Mouse (Mus musculus): Measurements from ENCODE around the gene Cbx3. TPM values are rescaled to one million over a fixed set of nuclear protein-coding genes. Genes with fewer than 3 reads are reported as not detected.

Cbx3 gene
- 6.7 and 8.2 TPM in 2 replicates for polyA plus RNA-seq (2012; rRNA removed)

GRCm38 (mm10) chr6:51470311-51471178, at the start of gene Cbx3:
Cbx3 (plus strand) TSS chr6:51470360.
- Histone ChIP-seq H3K27ac (ENCODE audit: control insufficient read depth, insufficient read depth, low read depth, low read length) (peak within 1 kb of the TSS; percentile 100), H3K4me3 (ENCODE audit: control insufficient read depth, low read depth, low read length) (peak within 1 kb of the TSS; percentile 94), H3K27me3 (ENCODE audit: control insufficient read depth, insufficient read depth, low read length) (no peaks in the 10 kb centered on the region), H3K36me3 (ENCODE audit: control insufficient read depth, insufficient read depth, low read length) (peaks cover 3% of the 10 kb centered on the region), H3K4me1 (ENCODE audit: control insufficient read depth, insufficient read depth, low read length) (peaks cover 2% of the 10 kb centered on the region; the same call in 1 of the 2 replicates)
- TF ChIP-seq POLR2A (IDR thresholded peaks at IDR 0.05; ENCODE audit: control insufficient read depth, low read depth, low read length) (peak; percentile 42), CTCF (IDR thresholded peaks at IDR 0.05; ENCODE audit: control insufficient read depth, insufficient read depth, insufficient replicate concordance, low read depth, low read length) (no peak)

- no peak overlapping the region for H3K27ac ChIP-seq (ENCODE audit: control insufficient read depth, insufficient read depth, low read depth, low read length)
- no peaks in the 10 kb centered on the region for H3K27me3 ChIP-seq (ENCODE audit: control insufficient read depth, insufficient read depth, low read length)
- no peaks in the 10 kb centered on the region for H3K36me3 ChIP-seq (ENCODE audit: control insufficient read depth, insufficient read depth, low read length)
- H3K4me3 ChIP-seq (ENCODE audit: control insufficient read depth, low read depth, low read length) = no peak overlapping the region
- H3K4me1 ChIP-seq (ENCODE audit: control insufficient read depth, insufficient read depth, low read length) = peaks cover 3% of the 10 kb centered on the region; the same call in 1 of the 2 replicates
- no peak for TF ChIP-seq CTCF (IDR thresholded peaks at IDR 0.05; ENCODE audit: control insufficient read depth, insufficient read depth, insufficient replicate concordance, low read depth, low read length)
- no peak for TF ChIP-seq POLR2A (IDR thresholded peaks at IDR 0.05; ENCODE audit: control insufficient read depth, low read depth, low read length)
These were observed 46.6 kb upstream of the Cbx3 start for GRCm38 (mm10) chr6:51423466-51424122.

GRCm38 (mm10) chr6:51424537-51424936, 45.6 kb upstream of the Cbx3 start:
- no peaks in the 10 kb centered on the region for H3K27me3 ChIP-seq (ENCODE audit: control insufficient read depth, insufficient read depth, low read length)
- no peak overlapping the region for H3K4me3 ChIP-seq (ENCODE audit: control insufficient read depth, low read depth, low read length)
- TF ChIP-seq CTCF (IDR thresholded peaks at IDR 0.05; ENCODE audit: control insufficient read depth, insufficient read depth, insufficient replicate concordance, low read depth, low read length) (no peak), POLR2A (IDR thresholded peaks at IDR 0.05; ENCODE audit: control insufficient read depth, low read depth, low read length) (no peak)
- H3K4me1 ChIP-seq (ENCODE audit: control insufficient read depth, insufficient read depth, low read length) = peaks cover 3% of the 10 kb centered on the region; the same call in 1 of the 2 replicates
- H3K27ac ChIP-seq (ENCODE audit: control insufficient read depth, insufficient read depth, low read depth, low read length) = no peak overlapping the region
- no peaks in the 10 kb centered on the region for H3K36me3 ChIP-seq (ENCODE audit: control insufficient read depth, insufficient read depth, low read length)

GRCm38 (mm10) chr6:51432535-51433397, 37.4 kb upstream of the Cbx3 start, which contains the start of gene Nfe2l3:
Nfe2l3 (plus strand) TSS chr6:51432670.
- no peak within 1 kb of the TSS for H3K27ac ChIP-seq (ENCODE audit: control insufficient read depth, insufficient read depth, low read depth, low read length)
- TF ChIP-seq CTCF (IDR thresholded peaks at IDR 0.05; ENCODE audit: control insufficient read depth, insufficient read depth, insufficient replicate concordance, low read depth, low read length) = no peak
- no peak for TF ChIP-seq POLR2A (IDR thresholded peaks at IDR 0.05; ENCODE audit: control insufficient read depth, low read depth, low read length)
- no peaks in the 10 kb centered on the region for H3K36me3 ChIP-seq (ENCODE audit: control insufficient read depth, insufficient read depth, low read length)
- H3K4me3 ChIP-seq (ENCODE audit: control insufficient read depth, low read depth, low read length) = peak within 1 kb of the TSS; percentile 79
- peaks cover 12% of the 10 kb centered on the region for H3K4me1 ChIP-seq (ENCODE audit: control insufficient read depth, insufficient read depth, low read length)
- no peaks in the 10 kb centered on the region for H3K27me3 ChIP-seq (ENCODE audit: control insufficient read depth, insufficient read depth, low read length)

GRCm38 (mm10) chr6:51434270-51434669, 35.9 kb upstream of the Cbx3 start:
- Histone ChIP-seq H3K36me3 (ENCODE audit: control insufficient read depth, insufficient read depth, low read length) (no peaks in the 10 kb centered on the region), H3K4me3 (ENCODE audit: control insufficient read depth, low read depth, low read length) (no peak overlapping the region), H3K27me3 (ENCODE audit: control insufficient read depth, insufficient read depth, low read length) (no peaks in the 10 kb centered on the region)

GRCm38 (mm10) chr6:51437665-51438064, 32.5 kb upstream of the Cbx3 start:
- H3K4me3 ChIP-seq (ENCODE audit: control insufficient read depth, low read depth, low read length) = no peak overlapping the region
- H3K4me1 ChIP-seq (ENCODE audit: control insufficient read depth, insufficient read depth, low read length) = peaks cover 10% of the 10 kb centered on the region
- no peaks in the 10 kb centered on the region for H3K27me3 ChIP-seq (ENCODE audit: control insufficient read depth, insufficient read depth, low read length)
- no peak overlapping the region for H3K27ac ChIP-seq (ENCODE audit: control insufficient read depth, insufficient read depth, low read depth, low read length)
- TF ChIP-seq CTCF (IDR thresholded peaks at IDR 0.05; ENCODE audit: control insufficient read depth, insufficient read depth, insufficient replicate concordance, low read depth, low read length) (no peak), POLR2A (IDR thresholded peaks at IDR 0.05; ENCODE audit: control insufficient read depth, low read depth, low read length) (no peak)
- H3K36me3 ChIP-seq (ENCODE audit: control insufficient read depth, insufficient read depth, low read length) = no peaks in the 10 kb centered on the region

More at GRCm38 (mm10) chr6:51434270-51434669, 35.9 kb upstream of the Cbx3 start:
- TF ChIP-seq CTCF (IDR thresholded peaks at IDR 0.05; ENCODE audit: control insufficient read depth, insufficient read depth, insufficient replicate concordance, low read depth, low read length) (no peak), POLR2A (IDR thresholded peaks at IDR 0.05; ENCODE audit: control insufficient read depth, low read depth, low read length) (no peak)
- Histone ChIP-seq H3K27ac (ENCODE audit: control insufficient read depth, insufficient read depth, low read depth, low read length) (no peak overlapping the region), H3K4me1 (ENCODE audit: control insufficient read depth, insufficient read depth, low read length) (peaks cover 12% of the 10 kb centered on the region)
